Mouse (Mus musculus): ENCODE data around the gene Tmod1. TPM values are rescaled to one million over a fixed set of nuclear protein-coding genes. Genes with fewer than 3 reads are reported as not detected.
A peak's percentile ranks its signal among the peaks of the same experiment; 100 is the strongest.

Gene Tmod1
- polyA plus RNA-seq, 1 experiment from 2014 or later, result 0.39 TPM

DNA sequence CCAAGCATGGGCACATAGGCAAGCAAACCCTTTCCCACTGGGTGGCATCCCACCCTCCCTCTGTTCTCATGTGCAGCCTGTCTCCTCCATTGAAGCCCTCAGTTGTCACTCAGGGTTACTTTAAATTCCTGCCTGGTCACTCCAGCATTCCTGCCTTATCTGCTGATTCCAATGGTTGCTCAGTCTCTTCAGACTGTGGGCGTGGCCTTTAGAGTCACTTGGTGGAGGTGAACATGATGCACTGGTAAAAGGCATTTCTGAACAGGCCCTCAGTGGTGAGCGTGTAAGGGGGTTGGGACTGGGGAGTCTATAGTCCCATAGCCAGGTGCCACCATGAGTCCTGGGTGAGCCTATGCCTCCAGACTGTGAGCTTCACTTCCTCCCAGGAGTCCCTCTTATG lies 5.5 kb upstream of the Tmod1 start:
- ATAC-seq, result no peak
- Histone ChIP-seq H3K4me1 (replicated peaks) (0 out of 2 replicates have a peak, but pooled peaks cover 2% of the 10 kb centered on the region), H3K27ac (no peak overlapping the region), H3K9me3 (no peaks in the 10 kb centered on the region), H3K27me3 (peaks cover 13% of the 10 kb centered on the region), H3K4me3 (replicated peaks) (no peak overlapping the region), H3K9ac (replicated peaks) (no peak overlapping the region), H3K36me3 (no peaks in the 10 kb centered on the region), H3K4me2 (replicated peaks) (no peak overlapping the region)
- WGBS, result 88% methylated on average over 2 of the region's 2 CpGs

DNA sequence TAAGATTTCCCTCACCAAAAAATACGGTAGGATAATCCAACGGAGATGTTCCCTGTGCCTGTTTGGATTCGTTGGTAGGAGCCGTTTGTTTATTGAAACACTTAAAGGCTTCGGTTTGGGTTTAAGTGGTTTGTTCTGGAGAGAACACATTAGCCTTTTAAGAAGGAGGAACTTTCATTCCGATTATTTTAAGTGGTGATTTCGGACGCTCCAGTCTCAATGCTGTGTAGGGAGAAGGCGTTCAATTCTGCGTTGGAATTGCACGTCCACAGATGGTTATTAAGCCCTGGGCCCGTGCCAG lies 194 bp upstream of the Tmod1 start:
- H3K9me3 ChIP-seq, result no peaks in the 10 kb centered on the region
- ATAC-seq, result no peak
- 12% methylated on average over 12 of the region's 12 CpGs for WGBS
- peaks cover 50% of the 10 kb centered on the region for H3K27me3 ChIP-seq
- peak overlapping the region; percentile 95 for H3K4me2 ChIP-seq (replicated peaks)
- peak overlapping the region; percentile 50 for H3K4me3 ChIP-seq (replicated peaks)
- H3K36me3 ChIP-seq, result no peaks in the 10 kb centered on the region
- H3K9ac ChIP-seq (replicated peaks), result peak overlapping the region; percentile 66; the same call in 1 of the 2 replicates
- H3K27ac ChIP-seq, result no peak overlapping the region
- peaks cover 26% of the 10 kb centered on the region for H3K4me1 ChIP-seq (replicated peaks)

DNA sequence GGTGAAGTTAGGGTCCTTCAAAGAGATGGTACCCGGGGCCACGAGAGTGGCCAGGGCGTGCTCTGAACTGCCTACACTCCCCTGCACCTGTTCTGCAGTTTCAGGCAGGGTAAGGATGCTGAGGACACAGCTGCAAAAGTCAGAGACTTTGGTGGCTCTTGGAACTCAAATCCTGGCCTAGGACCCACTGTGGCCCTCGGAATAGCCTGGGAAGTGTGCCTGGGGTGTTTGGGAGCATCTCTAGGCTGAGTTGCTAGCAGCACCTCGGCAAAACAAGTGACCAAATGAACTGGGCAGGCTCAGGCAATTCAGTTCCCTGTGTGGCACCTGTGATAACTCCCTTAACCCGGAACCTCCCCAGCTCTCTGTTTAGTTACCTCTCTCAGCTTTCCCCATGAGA lies 1.2 kb downstream of the Tmod1 start:
- Histone ChIP-seq H3K36me3 (no peaks in the 10 kb centered on the region), H3K9ac (replicated peaks) (no peak overlapping the region), H3K4me1 (replicated peaks) (peaks cover 26% of the 10 kb centered on the region), H3K27me3 (peaks cover 50% of the 10 kb centered on the region), H3K4me2 (replicated peaks) (peak overlapping the region; percentile 95; the same call in 1 of the 2 replicates), H3K4me3 (replicated peaks) (no peak overlapping the region), H3K9me3 (no peaks in the 10 kb centered on the region), H3K27ac (no peak overlapping the region)
- ATAC-seq, result no peak
- WGBS, result 16% methylated on average over 6 of the region's 6 CpGs

DNA sequence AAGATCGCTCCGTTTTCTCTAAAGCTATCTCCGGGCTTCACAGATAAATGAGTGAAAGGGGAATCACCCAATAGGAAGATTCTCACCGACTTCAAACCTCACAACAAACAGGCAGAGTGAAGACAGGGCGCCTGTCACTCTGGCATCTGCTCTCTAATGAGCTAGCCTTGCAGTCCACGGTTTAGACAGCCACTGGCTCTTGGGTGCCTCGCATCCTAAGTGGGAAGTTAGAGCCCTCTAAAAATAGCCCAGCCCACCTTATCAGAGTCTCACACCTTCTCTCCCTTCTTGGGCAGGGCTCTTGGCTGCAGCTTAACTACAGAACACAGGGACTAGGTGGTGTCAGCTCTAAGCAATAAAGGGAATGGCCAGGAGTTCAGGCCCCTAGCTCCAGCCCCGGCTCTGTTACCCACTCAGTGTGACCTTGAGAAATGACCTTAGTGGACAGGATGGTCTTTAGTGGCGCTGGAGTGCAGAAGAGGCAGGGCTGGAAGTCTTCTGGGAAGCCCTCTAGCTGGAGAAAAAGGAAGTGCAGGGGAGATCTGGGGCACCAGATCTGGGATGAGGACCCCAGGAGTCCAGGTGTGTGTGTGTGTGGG lies 2.0 kb downstream of the Tmod1 start:
- WGBS, result 30% methylated on average over 9 of the region's 9 CpGs
- no peak overlapping the region for H3K4me3 ChIP-seq (replicated peaks)
- no peaks in the 10 kb centered on the region for H3K9me3 ChIP-seq
- no peak overlapping the region for H3K9ac ChIP-seq (replicated peaks)
- no peak overlapping the region for H3K4me2 ChIP-seq (replicated peaks)
- no peaks in the 10 kb centered on the region for H3K36me3 ChIP-seq
- peaks cover 50% of the 10 kb centered on the region for H3K27me3 ChIP-seq
- no peak overlapping the region for H3K27ac ChIP-seq
- ATAC-seq, result no peak
- H3K4me1 ChIP-seq (replicated peaks), result peaks cover 26% of the 10 kb centered on the region

DNA sequence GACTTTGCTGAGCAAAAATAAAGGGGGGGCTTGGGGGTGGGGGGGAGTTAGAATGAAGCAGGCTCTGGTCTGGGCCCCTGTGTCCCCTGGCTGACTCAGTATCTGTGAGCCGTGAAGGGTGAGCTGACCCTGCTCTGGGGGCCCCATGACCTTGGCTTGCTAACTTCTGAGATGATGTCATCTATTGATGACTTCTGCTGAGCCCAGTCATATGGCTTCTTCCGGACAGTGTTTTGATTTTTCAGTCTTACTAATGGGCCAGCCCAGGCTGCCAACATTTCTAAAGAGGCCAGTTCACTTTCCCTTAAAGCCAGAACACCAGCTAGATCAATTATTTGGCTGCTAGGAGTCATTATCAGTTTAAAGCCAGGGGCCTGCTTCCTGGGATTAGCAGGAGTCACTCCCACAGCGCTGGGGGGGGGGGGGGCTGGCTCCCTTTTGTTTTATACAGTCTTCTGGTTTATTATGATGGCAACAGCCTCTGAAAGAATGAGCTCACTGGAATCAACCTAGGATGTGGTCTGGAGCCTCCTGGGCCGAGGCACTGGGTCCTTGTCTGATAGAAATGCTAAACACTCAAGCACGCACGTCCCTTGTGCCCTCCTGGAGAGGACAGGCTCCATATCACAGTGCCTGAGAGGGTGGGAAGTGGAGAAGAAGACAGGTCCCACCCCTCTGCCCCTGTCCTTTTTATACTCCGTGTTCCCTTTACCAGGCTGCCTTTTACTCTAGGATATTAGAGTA lies 3.2 kb downstream of the Tmod1 start:
- no peak overlapping the region for H3K4me3 ChIP-seq (replicated peaks)
- peaks cover 50% of the 10 kb centered on the region for H3K27me3 ChIP-seq
- no peaks in the 10 kb centered on the region for H3K9me3 ChIP-seq
- peaks cover 26% of the 10 kb centered on the region for H3K4me1 ChIP-seq (replicated peaks)
- no peak overlapping the region for H3K4me2 ChIP-seq (replicated peaks)
- H3K9ac ChIP-seq (replicated peaks), result no peak overlapping the region
- H3K36me3 ChIP-seq, result no peaks in the 10 kb centered on the region
- no peak for ATAC-seq
- H3K27ac ChIP-seq, result no peak overlapping the region
- WGBS, result 22% methylated on average over 7 of the region's 7 CpGs

DNA sequence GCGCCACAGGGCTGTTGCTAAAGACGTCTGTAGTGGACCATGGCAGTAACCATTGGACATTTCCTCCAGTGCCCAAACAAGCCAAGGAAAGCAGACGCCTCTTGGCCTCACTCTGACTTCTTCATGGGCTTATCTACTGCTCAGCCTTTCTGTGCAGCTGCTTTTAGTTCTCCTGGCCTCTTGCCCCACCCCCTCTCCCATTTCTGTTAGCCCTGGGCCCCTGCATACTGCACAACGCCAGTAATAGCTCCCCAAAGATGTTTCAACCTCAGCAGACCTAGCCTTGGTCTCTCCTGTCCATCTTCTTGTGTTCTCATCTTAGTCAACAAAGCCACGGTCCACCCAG lies 3.7 kb downstream of the Tmod1 start:
- H3K9me3 ChIP-seq, result no peaks in the 10 kb centered on the region
- no peak for ATAC-seq
- no peak overlapping the region for H3K9ac ChIP-seq (replicated peaks)
- peaks cover 26% of the 10 kb centered on the region for H3K4me1 ChIP-seq (replicated peaks)
- H3K4me3 ChIP-seq (replicated peaks), result no peak overlapping the region
- peaks cover 45% of the 10 kb centered on the region for H3K27me3 ChIP-seq
- H3K27ac ChIP-seq, result no peak overlapping the region
- H3K4me2 ChIP-seq (replicated peaks), result no peak overlapping the region
- H3K36me3 ChIP-seq, result no peaks in the 10 kb centered on the region
- 27% methylated on average over 5 of the region's 5 CpGs for WGBS

DNA sequence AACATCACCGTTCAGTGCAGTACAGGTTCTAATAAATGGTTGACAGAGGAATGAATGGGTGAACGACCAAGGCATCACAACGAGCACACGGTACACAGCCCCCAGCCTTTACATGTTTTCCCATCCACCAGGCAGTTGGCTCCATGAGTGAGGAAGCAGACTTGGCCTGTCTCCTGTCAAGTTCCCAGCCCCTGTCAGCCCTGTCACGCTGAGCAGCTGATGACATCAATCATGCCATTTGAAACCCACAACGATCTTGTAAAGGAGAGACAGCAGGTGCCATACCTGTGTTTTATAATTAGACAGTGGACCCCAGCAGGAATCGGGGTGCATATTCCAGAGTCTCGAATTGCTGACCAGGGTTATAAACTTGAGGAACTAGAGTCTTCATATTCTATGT lies 4.6 kb downstream of the Tmod1 start:
- peaks cover 23% of the 10 kb centered on the region for H3K4me1 ChIP-seq (replicated peaks)
- 86% methylated on average over 8 of the region's 8 CpGs for WGBS
- no peak overlapping the region for H3K27ac ChIP-seq
- H3K4me2 ChIP-seq (replicated peaks), result no peak overlapping the region
- H3K9ac ChIP-seq (replicated peaks), result no peak overlapping the region
- no peaks in the 10 kb centered on the region for H3K9me3 ChIP-seq
- H3K4me3 ChIP-seq (replicated peaks), result no peak overlapping the region
- no peaks in the 10 kb centered on the region for H3K36me3 ChIP-seq
- peaks cover 36% of the 10 kb centered on the region for H3K27me3 ChIP-seq
- no peak for ATAC-seq

DNA sequence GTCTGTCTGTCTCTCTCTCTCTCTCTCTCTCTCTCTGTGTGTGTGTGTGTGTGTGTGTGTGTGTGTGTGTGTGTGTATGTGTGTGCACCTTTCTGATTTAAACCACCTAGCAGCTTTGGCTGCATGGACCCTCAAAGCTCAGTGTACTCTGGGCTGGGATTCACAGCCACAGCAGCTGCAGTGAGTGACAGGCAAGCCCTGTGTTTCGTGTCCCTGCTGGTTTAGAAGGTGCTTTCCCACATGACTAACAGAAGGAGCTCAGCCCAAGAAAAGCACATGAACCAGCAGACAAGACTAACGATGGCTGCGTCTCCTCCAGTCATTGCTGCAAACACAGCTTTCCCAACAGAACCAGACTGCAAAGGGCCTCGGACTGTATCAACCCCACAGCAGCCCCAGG lies 9.2 kb downstream of the Tmod1 start:
- no peaks in the 10 kb centered on the region for H3K4me1 ChIP-seq (replicated peaks)
- no peaks in the 10 kb centered on the region for H3K9me3 ChIP-seq
- no peak overlapping the region for H3K27ac ChIP-seq
- no peak overlapping the region for H3K4me2 ChIP-seq (replicated peaks)
- H3K4me3 ChIP-seq (replicated peaks), result no peak overlapping the region
- no peak overlapping the region for H3K9ac ChIP-seq (replicated peaks)
- no peaks in the 10 kb centered on the region for H3K36me3 ChIP-seq
- WGBS, result 79% methylated on average over 4 of the region's 4 CpGs
- H3K27me3 ChIP-seq, result no peaks in the 10 kb centered on the region
- ATAC-seq, result no peak

DNA sequence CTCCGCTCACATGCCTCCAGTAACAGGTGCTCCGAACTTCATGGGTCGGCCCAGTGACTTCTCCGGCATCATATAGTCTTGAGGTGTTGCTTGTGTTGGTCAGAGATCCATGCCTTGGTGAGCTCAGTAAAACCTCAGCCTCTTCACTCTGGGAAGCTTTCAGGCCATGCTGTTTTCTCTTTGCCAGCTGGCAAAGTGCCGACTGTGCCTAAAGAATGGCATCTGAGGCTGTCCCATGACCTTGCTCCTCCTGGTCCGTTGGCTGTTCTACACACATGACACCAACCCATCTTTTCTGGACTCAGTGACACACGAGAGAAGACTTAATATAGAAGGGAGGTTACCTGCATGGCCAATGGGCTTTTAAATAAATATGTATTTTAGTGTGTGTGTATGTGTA lies 9.7 kb downstream of the Tmod1 start:
- no peaks in the 10 kb centered on the region for H3K9me3 ChIP-seq
- no peak overlapping the region for H3K4me3 ChIP-seq (replicated peaks)
- no peaks in the 10 kb centered on the region for H3K4me1 ChIP-seq (replicated peaks)
- WGBS, result 90% methylated on average over 7 of the region's 7 CpGs
- no peaks in the 10 kb centered on the region for H3K36me3 ChIP-seq
- H3K27ac ChIP-seq, result no peak overlapping the region
- ATAC-seq, result no peak
- H3K27me3 ChIP-seq, result no peaks in the 10 kb centered on the region
- H3K4me2 ChIP-seq (replicated peaks), result no peak overlapping the region
- no peak overlapping the region for H3K9ac ChIP-seq (replicated peaks)

DNA sequence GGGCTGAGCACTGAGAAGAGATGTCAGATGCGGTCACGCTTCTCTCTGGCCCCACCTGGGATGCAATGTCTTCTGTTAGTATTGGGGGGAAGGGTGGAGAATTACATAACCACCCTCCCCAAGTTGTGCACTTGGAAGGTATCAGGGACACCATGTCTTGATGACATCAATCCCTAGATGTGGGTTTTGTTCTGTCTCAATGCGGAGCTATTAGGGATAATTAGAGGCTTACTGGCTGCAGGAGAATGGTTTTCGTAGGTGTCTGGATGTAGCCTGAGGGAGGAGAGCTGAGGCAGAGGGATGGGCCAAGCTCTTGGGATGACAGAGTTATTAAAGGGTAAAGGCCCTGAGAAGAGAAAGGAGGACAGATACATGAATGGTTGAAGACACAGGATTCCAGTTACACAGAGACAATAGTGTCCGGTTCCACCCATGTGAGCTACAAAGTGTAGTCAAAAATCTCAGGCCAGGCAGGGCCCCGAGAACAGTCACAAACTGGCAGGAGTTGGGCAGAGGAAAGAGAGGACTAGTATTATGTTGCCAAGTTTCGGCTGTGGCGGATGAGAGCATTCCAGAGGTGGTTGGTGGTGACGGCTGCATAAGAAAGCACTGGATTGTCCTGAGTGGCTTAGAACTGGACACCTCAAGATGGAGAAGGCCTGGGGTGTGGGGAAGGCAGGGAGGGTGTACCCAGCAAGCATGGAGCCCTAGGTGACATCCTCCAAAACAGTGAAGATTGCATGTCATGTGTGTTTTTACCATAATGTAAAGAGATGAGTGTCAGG lies 14.8 kb downstream of the Tmod1 start:
- WGBS, result 92% methylated on average over 9 of the region's 9 CpGs
- no peaks in the 10 kb centered on the region for H3K9me3 ChIP-seq
- H3K4me2 ChIP-seq (replicated peaks), result no peak overlapping the region
- no peak overlapping the region for H3K4me3 ChIP-seq (replicated peaks)
- no peaks in the 10 kb centered on the region for H3K4me1 ChIP-seq (replicated peaks)
- no peak overlapping the region for H3K9ac ChIP-seq (replicated peaks)
- no peaks in the 10 kb centered on the region for H3K27me3 ChIP-seq
- H3K27ac ChIP-seq, result no peak overlapping the region
- H3K36me3 ChIP-seq, result no peaks in the 10 kb centered on the region
- no peak for ATAC-seq

DNA sequence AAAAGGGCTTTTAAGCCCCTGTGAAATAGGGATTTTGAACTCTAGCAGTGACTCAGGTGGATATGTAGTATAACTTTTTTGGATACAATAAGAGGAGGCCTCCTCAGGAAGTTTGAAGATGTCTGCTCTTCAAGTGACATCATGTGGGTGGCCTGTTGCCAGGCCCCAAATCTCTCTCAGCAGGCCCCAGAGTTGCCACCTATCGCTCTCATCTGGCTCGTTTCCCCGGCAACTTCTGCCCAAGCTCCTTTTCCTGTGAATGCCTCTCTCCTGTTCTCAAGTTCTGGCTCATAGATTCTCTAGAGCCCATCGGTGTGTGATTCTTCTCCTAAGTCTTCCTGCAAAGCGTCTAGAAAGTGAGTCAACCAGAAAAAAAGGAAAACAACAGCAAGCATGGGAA lies 17.4 kb downstream of the Tmod1 start:
- ATAC-seq, result no peak
- H3K27me3 ChIP-seq, result no peaks in the 10 kb centered on the region
- 77% methylated on average over 5 of the region's 5 CpGs for WGBS

DNA sequence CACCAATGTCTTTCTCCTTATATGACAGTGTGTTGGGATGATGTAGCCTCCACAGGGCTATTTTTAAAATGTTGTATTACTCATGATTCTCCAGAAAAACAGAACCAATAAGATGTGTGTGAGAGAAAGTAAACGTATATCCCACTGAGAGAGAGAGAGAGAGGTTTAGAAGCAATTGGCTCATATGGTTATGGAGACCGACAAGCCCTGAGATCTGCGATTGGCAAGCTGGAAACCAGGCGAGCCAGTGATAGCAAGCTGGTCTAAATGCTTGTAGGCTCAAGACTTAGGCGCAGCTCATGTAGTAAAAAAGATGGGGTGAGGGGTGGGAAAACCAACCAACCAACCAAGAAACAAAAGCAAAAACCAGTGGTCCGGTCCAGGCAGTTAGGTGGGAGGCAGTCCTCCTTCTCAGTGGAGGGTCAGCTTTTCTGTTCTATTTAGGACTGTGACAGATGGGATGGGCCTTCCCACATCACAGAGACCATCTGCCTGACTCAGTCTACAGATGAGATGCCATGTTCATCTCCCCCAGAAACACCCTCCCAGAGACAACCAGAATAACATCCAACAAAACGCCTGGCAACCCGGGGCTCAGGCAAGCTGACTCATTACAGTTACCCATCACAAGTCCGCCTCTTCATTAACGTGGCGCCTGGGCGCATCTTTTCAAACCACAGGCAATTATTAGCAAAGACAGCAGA lies 22.7 kb downstream of the Tmod1 start:
- ATAC-seq, result no peak

More for the DNA sequence above, 17.4 kb downstream of the Tmod1 start:
- Histone ChIP-seq H3K9ac (replicated peaks) (no peak overlapping the region), H3K27ac (no peak overlapping the region), H3K4me1 (replicated peaks) (no peaks in the 10 kb centered on the region), H3K4me3 (replicated peaks) (no peak overlapping the region), H3K36me3 (no peaks in the 10 kb centered on the region), H3K9me3 (no peaks in the 10 kb centered on the region), H3K4me2 (replicated peaks) (no peak overlapping the region)

More for the DNA sequence above, 22.7 kb downstream of the Tmod1 start:
- 85% methylated on average over 12 of the region's 12 CpGs for WGBS
- no peak overlapping the region for H3K4me3 ChIP-seq (replicated peaks)
- H3K9me3 ChIP-seq, result no peaks in the 10 kb centered on the region
- H3K36me3 ChIP-seq, result no peaks in the 10 kb centered on the region
- 0 out of 2 replicates have a peak, but pooled peaks cover 8% of the 10 kb centered on the region for H3K4me1 ChIP-seq (replicated peaks)
- no peaks in the 10 kb centered on the region for H3K27me3 ChIP-seq
- H3K9ac ChIP-seq (replicated peaks), result no peak overlapping the region
- H3K27ac ChIP-seq, result no peak overlapping the region
- H3K4me2 ChIP-seq (replicated peaks), result no peak overlapping the region
